Mouse (Mus musculus) liver (tissue): ENCODE measurements at regions not wholly inside any gene's neighbourhood (a gene's known extent, or its start where the extent isn't known, plus 50 kb on each side); places are given as distances from the start of the nearest gene placed in this dataset.
"Not testable (repeated sequence)": the region's sequence is repeated elsewhere in the genome, so short reads cannot be mapped to it uniquely, and the experiment has no call there.

Source experiments
- DNase-seq: peaks from one replicate; pipeline ENCODE4 v3.0.0-alpha.2; 2020; ENCODE audit warnings: mixed read lengths

GRCm38 (mm10) chr14:48607131-48607530 is 66.5 kb downstream of the Otx2 start:
- DNase-seq, result no peak

DNA sequence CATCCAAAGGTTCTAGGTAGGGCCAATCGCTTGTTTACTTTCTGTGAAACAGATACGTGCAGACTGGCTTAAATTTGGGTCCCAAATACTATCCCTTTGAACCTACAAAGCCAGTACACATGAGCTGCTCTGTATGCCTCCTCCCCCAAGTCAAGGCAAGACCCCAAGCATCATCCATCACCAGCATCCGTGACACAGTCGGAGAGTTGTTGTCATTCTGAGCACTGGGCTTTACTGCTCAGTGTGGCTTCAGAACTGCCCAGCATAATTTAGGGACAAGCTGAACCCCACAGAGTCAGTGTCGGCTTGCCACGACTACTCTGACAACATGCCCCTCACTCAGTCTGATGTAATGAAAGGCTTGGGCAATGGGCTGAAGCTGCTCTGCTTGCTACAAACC is 70.1 kb downstream of the Otx2 start:
- no peak for DNase-seq

DNA sequence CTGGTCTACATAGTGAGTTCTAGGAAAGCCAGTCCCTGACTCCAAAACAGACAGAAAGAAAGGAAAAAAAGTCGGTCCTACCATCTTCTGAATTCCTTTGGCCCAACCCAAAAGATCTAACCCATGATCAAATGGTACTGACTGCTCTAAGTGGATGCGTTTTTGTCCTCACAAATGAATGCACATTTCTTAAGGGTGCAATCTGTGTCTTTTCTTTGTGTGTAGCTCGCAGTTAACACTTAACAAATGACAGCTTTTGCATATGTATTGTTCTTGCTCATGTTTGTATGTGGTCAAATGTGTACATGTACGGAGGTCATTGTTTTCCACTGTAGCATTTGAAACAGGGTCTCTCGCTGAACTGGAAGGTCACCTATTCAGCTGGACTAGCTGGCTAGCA is 79.3 kb downstream of the Otx2 start:
- DNase-seq, result no peak

GRCm38 (mm10) chr14:48593363-48593762 is 80.3 kb downstream of the Otx2 start:
- no peak for DNase-seq

- DNase-seq, result no peak
These were observed 82.0 kb downstream of the Otx2 start for GRCm38 (mm10) chr14:48591483-48592230.

DNA sequence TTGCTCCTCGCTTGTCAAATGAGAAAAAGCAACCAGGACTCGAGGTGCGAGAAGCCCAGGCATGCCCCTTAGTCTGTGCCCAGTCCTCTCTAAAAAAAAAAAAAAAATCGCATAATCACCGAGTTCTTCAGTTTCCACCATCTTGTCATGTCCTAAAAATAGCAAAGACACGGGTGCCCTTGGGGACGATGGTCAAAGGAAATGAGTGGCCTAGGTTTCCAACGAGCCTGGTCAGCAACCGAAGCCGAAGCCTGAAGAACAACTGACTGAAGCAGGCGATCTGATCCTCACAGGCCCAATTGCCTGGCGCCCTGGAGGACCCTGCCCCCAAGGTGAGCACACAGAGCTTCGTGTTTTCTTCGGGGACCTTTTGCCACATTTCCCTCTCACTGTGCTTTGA is 83.2 kb downstream of the Otx2 start:
- DNase-seq, result no peak

GRCm38 (mm10) chr14:48589702-48590325 is 83.8 kb downstream of the Otx2 start:
- no peak for DNase-seq

- no peak for DNase-seq
These were observed 87.8 kb downstream of the Otx2 start for GRCm38 (mm10) chr14:48585820-48586219.

DNA sequence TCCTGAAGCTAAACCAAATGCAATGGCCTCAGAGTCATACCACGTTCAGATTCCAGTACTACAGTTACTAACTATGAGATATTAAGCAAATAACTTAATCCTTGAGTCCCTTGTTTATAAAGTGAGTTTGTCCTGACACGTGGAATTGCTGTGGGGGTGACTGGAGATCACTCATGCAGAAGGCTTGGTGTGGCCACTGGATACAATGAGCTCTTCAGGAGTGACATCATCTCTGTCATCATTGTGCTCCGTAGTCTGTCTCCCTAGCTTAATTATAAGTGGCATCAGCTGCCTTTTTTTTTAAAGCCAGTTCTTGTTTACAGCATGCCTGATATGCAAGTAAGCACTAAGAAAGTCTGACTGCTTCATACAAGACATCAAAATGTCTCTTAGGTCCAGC is 89.0 kb downstream of the Otx2 start:
- DNase-seq, result no peak

DNA sequence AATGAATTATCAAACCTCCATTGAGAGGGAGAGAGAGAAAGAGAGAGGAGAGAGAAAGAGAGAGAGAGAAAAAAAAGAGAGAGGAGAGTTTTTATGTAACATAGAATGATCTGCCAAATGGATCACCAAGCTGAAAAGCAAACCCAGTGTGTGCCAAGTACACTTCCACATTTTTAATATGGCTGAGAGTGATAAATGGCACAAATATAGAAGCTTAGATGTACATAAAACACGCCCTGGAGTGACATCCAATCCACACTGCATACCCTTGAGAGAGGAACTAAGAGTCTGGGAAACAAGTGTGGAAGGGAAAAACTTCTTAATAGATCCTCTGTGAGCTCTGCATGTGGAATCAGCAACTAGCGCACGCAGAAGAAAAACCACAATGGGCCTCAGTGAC is 90.1 kb downstream of the Otx2 start:
- no peak for DNase-seq

GRCm38 (mm10) chr14:48582080-48582479 is 91.5 kb downstream of the Otx2 start:
- DNase-seq, result peak; percentile 11

DNA sequence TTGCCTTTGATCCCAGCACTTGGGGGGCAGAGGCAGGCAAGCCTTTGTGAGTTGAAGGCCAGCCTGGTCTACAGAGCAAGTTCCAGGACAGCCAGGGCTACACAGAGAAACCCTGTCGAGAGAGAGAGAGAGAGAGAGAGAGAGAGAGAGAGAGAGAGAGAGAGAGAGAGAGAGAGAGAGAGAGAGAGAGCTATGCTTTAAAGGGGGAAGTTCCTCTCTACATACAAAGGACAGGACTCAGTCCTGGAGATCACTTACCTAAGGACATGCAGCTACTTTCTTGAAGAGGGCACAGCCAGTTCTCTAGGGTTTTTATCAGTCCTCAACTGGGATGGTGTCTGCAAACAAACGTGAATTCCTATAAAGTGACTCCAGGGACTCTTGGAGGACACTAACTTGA is 92.3 kb downstream of the Otx2 start:
- DNase-seq, result not testable (repeated sequence)

DNA sequence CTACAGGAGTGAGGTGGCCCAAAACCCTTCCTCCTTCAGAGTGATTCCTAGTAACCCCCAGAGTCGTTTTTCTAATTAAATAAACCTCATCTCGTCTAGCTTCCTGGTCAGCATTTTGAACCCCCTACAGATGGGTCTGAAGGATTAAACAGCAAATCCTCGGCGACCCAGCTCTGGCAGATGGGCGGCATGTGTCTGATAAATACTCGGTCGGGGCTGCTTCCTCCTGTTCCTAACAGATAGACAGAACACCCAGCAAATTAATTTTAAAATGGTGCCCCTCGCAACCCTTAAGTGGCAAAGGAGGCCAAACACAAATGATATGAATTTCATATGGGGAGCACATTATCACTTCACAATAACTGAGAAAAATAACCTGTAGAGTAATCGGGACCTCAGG is 93.2 kb downstream of the Otx2 start:
- peak; percentile 72 for DNase-seq

- DNase-seq, result peak; percentile 62
These were observed 93.6 kb downstream of the Otx2 start for GRCm38 (mm10) chr14:48579985-48580384.
